Mouse (Mus musculus) ES-E14 (cell line): ENCODE measurements at regions not wholly inside any gene's neighbourhood (a gene's known extent, or its start where the extent isn't known, plus 50 kb on each side); places are given as distances from the start of the nearest gene placed in this dataset.

Source experiments
- CHD2 ChIP-seq: IDR thresholded peaks from 2 replicates; pipeline ENCODE4 v1.6.1; 2014; ENCODE audit warnings: mild to moderate bottlenecking, low read depth, low read length, inconsistent platforms
- HCFC1 ChIP-seq: IDR thresholded peaks from 2 replicates; pipeline ENCODE4 v1.6.1; 2012; ENCODE audit warnings: low read length, inconsistent platforms, borderline replicate concordance; ENCODE audit not compliant: insufficient read depth
- MAFK ChIP-seq: IDR thresholded peaks from 2 replicates; pipeline ENCODE4 v1.6.1; 2014; ENCODE audit warnings: mild to moderate bottlenecking, low read depth, low read length, inconsistent platforms; ENCODE audit not compliant: insufficient read depth
- ZC3H11A ChIP-seq: IDR thresholded peaks from 2 replicates; pipeline ENCODE4 v1.6.1; 2012; ENCODE audit warnings: low read depth, mild to moderate bottlenecking, inconsistent platforms, low read length, borderline replicate concordance
- ZNF384 ChIP-seq: IDR thresholded peaks from 2 replicates; pipeline ENCODE4 v1.6.1; 2012; ENCODE audit warnings: low read depth, low read length, inconsistent platforms

DNA sequence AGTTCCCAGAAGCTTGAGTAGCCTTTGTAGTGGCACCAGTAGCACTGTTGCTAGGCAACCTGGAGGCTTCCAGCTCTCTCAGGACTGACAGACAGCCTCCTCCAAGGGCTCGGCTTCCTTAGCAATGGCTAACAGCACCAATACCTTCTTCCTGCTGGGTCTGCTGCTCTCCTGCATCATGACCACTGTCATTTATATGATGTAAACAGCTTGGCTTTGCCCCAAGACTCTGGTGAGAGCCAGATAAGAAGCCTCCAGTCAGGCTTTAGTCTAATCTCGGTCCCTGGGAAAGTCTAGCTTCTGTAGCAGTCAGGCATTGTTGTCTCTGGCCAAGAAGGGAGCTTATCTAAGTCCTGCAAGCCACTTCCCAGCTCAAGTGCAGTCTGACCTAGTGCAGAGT, 163.1 kb upstream of the Map1b start:
- no peak for TF ChIP-seq CHD2
- TF ChIP-seq HCFC1, result no peak
- no peak for TF ChIP-seq ZNF384
- no peak for TF ChIP-seq MAFK
- no peak for TF ChIP-seq ZC3H11A
